Mouse (Mus musculus) CH12.LX (cell line): ENCODE data around the gene 2810021J22Rik.

Experiments
- CTCF ChIP-seq, 2 experiments: IDR thresholded peaks in 1 of 2; conservative IDR thresholded peaks in 1 of 2; 2 replicates each; pipeline ENCODE4 v1.5.1; 2011 to 2012; ENCODE audit warnings: low read depth in 2 of 2, low read length in 2 of 2, improper control_type of control experiment in 1 of 2, inconsistent platforms in 1 of 2, mild to moderate bottlenecking in 1 of 2, moderate library complexity in 1 of 2
- E2F4 ChIP-seq: IDR thresholded peaks from 2 replicates; pipeline ENCODE4 v1.6.1; 2011; ENCODE audit warnings: low read depth, low read length, improper control_type of control experiment; ENCODE audit not compliant: insufficient replicate concordance

GRCm38 (mm10) chr11:58901080-58901479 is 34.1 kb downstream of the 2810021J22Rik start:
- no peak for TF ChIP-seq CTCF (conservative IDR thresholded peaks at IDR 0.05 in 1 of 2, IDR thresholded peaks at IDR 0.05 in 1 of 2; ENCODE audit: low read depth in 2 of 2, low read length in 2 of 2)
- no peak for TF ChIP-seq E2F4
